Mouse (Mus musculus): Measurements from ENCODE around the gene Pop5.
A peak's percentile ranks its signal among the peaks of the same experiment; 100 is the strongest.

Gene Pop5

GRCm38 (mm10) chr5:115266340-115266739, 30.7 kb downstream of the Pop5 start:
- no peak for DNase-seq

- no peak for DNase-seq
These were observed 31.3 kb downstream of the Pop5 start for GRCm38 (mm10) chr5:115266787-115267468.

- DNase-seq: no peak
These were observed 31.9 kb downstream of the Pop5 start for GRCm38 (mm10) chr5:115267469-115268045.

- DNase-seq: peak in 1 of 2 experiments; percentile 49
These were observed 32.6 kb downstream of the Pop5 start for GRCm38 (mm10) chr5:115268266-115268665.

GRCm38 (mm10) chr5:115269969-115270368, 34.3 kb downstream of the Pop5 start:
- DNase-seq: no peak

- peak in 1 of 2 experiments; percentile 64 for DNase-seq
These were observed 36.5 kb downstream of the Pop5 start for GRCm38 (mm10) chr5:115271931-115272811.

- DNase-seq: peak; percentile 96 to 98
These were observed 37.3 kb downstream of the Pop5 start, which contains the start of gene Rnf10 for GRCm38 (mm10) chr5:115272812-115273548. TSS of gene Rnf10 (minus strand) at chr5:115272898.

GRCm38 (mm10) chr5:115273549-115274135, 38.0 kb downstream of the Pop5 start:
- no peak for DNase-seq

GRCm38 (mm10) chr5:115274353-115274752, 38.7 kb downstream of the Pop5 start:
- no peak for DNase-seq

GRCm38 (mm10) chr5:115274771-115275170, 39.1 kb downstream of the Pop5 start:
- DNase-seq: no peak

- peak in 1 of 2 experiments; percentile 67 for DNase-seq
These were observed 40.4 kb downstream of the Pop5 start for GRCm38 (mm10) chr5:115275998-115276397.

- no peak for DNase-seq
These were observed 42.4 kb downstream of the Pop5 start for GRCm38 (mm10) chr5:115278053-115278452.

GRCm38 (mm10) chr5:115278785-115279184, 43.1 kb downstream of the Pop5 start:
- DNase-seq: no peak

- peak; percentile 86 to 94 for DNase-seq
These were observed 43.8 kb downstream of the Pop5 start, which contains the start of gene Coq5 for GRCm38 (mm10) chr5:115279226-115280049. TSS of gene Coq5 (plus strand) at chr5:115279666.

GRCm38 (mm10) chr5:115280050-115280687, 44.5 kb downstream of the Pop5 start:
- DNase-seq: peak in 1 of 2 experiments; percentile 51

- peak in 1 of 2 experiments; percentile 34 for DNase-seq
These were observed 49.1 kb downstream of the Pop5 start for GRCm38 (mm10) chr5:115284735-115285134.

GRCm38 (mm10) chr5:115294173-115294572, 58.5 kb downstream of the Pop5 start:
- DNase-seq: no peak

All from kidney, postnatal 36 days (tissue).